Mouse (Mus musculus): ENCODE measurements around the gene Galnt2.

Galnt2 gene

DNA sequence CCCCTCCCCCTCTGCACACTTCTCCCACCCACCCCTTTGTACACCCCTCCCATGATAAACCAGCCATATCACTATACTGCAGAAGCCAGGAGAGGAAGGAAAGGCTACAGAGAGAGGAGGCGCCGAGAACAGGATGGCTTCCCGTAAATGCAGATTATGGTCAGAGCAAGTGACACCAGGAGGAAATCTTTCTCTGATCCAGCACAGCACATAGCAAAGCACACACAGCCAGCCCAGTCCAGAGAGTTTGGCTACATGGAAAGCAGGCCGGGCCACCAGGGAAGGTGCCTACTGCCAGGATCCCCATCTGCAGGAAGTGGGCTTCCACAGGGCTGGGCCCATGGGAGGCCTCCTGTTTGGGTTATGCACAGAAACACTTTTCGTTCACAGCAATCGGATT is 63.2 kb downstream of the Galnt2 start:
- no peak for DNase-seq

DNA sequence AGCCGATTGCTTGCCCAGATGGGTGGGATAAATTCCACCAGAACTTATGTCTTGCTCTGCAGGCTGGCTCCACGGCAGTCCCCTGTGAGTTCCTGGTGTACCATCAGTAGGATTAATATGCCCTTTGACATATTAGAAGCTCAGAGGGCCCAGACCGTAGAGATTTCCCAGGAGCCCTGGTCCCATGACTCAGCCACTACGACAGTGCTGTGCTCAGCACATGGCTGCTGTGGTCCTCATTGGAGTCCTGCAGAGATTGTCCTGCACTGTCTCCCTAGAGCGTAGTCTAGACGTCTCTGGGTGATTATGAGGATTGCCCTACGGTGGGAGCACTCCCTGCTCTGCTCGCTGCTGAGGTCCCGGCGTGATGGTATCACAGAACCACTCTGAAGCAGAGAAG is 63.7 kb downstream of the Galnt2 start:
- no peak for DNase-seq

DNA sequence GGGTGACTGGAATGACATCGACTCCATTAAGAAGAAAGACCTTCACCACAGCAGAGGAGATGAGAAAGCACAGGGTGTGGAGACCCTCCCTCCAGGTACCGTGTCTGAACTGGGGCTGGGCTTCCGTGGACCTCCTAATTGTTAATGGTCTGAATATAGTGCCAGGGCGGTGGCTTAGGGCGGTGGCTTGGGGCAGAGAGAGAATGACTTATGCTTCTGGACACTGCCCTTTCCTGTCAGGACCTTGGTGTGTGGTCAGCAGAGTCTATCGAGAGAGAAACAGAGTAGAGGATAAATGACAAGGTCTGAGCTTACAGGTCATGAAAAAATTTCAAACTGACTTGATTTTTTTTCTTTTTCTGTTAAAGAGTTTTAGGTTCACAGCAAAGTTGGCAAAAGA is 64.2 kb downstream of the Galnt2 start:
- no peak for DNase-seq

DNA sequence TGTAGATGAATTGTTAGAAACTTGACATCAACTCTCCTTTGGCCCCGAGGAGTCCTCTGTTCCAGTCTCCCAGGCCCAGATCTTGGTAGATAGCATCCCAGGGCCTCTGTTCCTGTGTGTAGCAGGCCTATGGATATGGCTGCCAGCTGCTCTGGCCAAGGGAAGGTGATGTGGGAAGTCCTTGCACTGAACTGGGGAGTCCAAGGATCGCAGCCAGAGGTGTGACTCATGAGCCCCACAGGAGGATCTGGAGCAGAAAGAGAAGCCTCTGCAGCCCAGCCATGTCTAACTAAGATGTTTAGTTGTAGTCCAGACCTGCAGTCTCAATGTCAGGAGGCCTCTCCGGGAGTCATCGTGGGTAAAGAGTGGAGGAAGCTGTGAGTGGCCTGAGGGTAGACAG is 70.3 kb downstream of the Galnt2 start:
- no peak for DNase-seq

DNA sequence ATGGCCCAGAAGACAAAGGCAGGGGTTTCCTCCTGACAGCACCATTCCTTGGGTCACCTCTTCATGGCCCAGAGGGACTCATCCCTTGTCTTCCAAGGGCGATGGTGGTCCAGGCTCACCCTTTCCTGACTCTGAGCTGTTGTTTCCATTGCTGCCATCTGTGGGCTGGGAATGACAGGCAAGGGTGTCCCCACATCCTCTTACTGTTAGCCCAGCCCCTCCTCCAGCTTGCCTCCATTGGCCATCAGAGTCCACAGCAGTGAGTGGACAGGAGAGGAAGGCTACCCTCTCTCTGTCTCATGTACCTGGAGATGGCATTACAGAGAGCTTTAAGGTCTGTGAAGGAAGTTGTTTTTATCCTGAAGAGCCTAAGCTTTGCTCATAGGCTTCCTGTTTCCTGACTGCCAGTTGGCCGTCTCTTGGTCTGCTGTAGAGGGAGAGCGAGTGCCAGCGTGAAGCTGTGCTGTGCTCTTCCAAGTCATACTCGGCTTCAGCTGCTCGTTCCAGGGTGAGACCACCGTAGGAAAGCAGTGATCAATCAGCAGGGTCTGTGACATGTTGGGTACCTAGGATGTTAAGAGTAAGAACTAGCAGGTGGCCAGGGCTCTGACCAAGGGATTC is 70.9 kb downstream of the Galnt2 start:
- no peak for DNase-seq

DNA sequence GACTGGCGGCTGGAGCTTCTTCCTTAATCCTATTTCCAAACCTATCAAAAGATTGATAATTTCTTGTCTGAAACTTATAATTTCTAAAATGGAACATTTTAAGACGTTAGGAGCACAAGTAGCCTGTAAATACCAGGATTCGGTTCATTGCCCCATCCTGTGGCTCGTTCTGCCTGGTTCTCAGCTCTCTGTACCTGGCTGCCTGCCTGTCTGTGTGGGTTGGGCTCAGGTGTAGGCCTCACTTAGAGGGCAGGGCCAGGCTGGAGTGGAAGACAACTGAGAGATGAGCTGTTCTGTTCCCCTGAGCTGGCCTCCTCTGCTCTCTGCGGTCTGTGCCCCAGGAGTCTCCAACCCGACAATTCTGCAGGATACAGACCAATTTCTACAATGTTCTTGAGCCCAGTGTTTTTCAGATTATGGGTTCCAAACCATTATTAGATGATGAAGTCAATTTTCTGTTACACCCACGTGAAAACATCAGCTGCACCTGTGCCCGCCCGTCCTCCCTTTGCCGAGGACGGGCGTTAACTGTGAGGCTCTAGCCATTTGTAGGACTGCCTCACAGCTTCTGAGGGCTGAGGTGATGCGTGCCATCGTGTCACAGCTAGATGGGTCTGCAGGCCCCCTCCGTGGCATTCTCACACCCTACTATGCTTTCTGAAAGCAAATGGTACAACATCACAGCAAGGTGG is 72.2 kb downstream of the Galnt2 start:
- no peak for DNase-seq

DNA sequence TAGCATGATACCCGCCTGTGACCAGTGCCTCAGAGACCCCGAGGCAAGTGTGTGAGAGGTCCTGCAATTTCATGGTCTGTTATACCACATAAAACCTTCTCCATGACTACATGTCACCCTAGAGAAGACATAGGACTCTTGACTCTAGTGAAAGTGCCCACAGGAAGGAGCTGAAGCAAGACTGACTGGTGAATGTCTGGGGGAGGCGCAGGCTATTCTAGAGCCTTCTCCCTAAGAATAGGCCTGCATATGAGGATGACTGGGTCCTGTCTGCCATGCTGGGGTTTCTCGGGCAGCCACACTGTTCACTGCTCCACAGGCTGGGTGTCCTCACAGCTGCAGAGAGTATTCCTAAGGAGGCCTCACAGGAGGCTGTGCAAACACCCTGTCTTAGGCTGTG is 73.0 kb downstream of the Galnt2 start:
- DNase-seq, result no peak

DNA sequence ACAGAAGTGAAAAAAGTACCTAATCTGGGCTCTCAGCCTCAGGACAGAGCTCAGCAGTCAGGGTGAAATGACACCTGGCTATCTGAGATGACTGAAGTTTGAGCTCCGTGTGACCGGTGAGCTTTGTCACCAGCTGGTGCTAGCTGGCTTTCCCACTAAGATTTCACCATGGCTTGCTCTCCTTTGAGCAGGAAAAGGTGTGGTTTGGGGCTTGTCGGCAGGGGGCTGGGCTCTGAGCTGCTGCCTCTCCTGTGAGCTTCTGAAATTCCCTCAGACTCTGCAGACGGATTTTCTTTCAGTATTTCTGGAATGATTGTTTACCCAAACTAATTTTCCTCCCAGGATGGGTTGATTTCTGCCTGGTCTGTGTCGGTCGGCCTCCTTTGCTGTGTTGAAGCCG is 75.4 kb downstream of the Galnt2 start:
- DNase-seq, result no peak

DNA sequence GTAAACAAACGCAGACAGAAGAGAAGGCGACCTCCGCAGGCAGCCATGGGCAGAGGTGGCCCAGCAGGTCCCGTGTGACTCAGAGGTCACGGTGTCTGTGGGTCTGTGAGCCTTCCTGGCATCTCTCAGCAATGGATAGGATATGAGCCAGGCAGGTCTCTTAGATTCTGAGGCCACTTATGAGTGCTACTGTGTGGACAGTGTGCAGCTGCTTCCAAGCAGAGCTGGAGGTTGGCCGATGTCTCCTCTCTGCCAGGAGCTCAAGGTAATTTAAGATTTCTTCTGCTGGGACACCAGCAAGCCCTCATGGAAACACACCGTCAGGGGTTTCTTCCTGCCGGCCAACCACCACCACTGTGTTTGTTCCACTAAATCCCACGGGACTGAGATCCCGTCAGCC is 76.5 kb downstream of the Galnt2 start:
- DNase-seq, result no peak

DNA sequence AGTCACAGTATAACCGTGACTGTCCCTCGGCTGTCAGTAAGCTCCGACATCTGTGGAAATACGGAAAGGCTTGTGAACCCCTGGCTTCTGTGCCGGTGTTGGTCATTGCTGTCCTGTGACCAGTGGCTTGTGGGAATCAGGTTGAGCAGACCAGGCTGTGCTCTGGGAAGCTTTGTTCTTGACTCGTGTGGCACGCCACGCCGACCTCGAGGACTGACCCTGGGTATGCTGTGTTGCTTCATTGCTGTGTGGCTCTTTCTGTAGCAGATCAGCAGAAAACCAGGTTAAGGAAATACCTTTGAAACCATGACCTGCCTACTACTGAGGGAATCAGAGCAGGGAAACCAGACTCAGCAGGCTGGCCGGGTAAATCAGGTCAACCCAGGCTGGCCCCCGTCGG is 79.3 kb downstream of the Galnt2 start:
- no peak for DNase-seq

DNA sequence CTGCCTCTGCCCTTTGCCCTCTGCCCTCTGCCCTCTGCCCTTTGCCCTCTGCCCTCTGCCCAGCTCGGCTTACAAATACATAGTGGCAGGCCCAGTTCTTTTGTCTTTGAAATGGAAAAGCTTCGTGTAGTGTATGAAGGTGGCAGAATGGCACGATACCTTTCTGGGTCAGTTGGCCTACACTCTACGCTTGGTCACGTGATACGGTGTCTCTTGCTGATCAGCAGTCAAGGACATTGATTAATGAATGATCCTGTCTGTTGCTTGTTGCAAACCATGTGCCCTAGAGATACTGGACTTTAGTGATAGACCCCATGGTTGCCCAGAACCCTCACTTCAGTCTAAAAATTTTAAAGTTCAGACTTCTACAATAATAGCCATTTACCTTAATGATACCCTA is 79.9 kb downstream of the Galnt2 start:
- DNase-seq, result no peak

DNA sequence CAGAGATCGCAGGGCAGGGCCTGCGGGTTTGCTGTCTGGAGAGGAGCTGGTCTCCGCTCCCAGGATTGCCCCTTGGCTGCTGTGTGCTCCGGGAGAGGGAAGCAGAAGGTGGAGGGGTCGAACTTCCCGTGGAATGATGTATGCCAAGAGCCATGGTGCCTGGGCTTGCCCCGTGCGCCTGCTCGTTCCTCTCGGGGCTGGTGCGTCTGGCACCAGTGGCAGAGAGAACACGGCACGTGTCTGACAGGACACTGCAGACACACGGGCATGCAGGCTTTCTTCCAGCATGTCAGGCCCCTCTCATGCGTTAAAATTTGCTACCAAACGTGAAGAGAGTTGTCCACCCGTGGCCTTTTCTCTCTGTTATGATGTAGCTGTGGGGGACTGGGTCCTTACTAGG is 80.5 kb downstream of the Galnt2 start:
- DNase-seq, result no peak

DNA sequence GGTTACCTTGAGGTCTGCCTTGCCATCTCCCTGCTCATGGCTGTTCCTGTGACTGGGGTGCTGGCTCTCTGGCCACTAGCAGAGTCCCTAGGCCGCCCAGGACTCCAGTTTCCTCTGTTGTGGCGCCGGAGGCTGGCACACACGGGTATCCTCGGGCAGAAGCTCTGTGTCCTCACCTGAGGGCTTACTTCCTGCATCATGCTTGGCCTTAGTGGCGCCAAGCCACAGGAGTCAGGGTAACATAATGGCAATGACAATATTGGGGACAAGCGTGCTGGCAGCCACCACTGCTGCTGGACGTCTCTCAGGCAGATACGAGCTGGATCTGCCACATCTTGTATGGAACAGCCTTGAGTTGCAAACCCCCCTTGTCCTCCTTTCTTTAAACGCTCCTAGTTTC is 81.0 kb downstream of the Galnt2 start:
- no peak for DNase-seq

DNA sequence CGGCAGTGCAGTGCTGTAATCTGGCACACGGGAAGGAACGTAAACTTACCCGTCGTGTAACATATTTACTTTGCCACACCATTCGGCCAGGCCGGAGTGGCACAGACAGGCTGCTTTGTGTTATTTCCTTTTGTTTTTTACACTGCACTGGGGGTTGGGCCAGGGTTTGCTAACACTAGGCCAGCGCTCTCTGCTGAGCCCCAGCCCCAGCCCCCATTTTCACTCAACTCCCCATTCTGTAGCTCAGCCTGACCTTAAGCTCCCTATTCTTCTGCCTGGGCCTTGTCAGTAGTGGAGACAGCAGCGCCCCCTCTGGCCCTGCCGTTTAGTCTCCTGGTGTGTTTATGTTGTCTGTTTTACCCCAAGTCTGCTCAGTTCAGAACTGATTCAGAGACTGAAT is 83.6 kb downstream of the Galnt2 start:
- DNase-seq, result peak in 1 of 2 experiments; percentile 40

DNA sequence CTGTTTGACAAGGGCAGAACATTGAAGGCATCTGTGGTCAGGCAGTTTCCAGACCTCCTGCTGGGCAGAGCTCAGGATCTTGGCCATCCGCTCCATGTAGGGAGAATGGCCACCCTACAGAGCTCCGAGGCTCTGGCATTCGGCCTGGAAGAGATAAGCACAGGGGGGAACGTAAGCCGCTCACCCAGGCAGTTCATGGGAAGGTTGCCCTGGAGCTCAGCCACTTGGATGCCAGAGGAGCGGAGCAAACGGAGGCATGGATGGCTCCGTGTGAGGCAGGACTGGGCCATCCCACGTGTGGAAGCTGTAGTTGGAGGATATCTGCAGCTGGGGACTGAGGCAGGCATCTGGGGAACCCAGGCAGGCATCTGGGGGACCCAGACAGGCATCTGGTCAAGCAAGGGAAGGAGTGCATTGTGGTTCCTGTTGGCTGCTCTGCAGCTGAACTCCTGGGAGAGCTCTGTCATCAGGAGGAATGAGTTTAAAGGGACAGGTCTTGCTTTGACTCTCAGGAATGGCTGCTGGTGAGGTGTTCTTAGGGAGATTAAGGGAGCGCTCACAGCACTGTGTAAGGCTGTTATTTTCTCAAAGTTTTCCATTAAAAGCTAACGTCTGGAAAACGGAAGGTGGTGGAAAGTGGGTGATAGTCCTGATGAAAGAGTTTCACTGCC is 85.4 kb downstream of the Galnt2 start:
- peak; percentile 46 to 60 for DNase-seq

DNA sequence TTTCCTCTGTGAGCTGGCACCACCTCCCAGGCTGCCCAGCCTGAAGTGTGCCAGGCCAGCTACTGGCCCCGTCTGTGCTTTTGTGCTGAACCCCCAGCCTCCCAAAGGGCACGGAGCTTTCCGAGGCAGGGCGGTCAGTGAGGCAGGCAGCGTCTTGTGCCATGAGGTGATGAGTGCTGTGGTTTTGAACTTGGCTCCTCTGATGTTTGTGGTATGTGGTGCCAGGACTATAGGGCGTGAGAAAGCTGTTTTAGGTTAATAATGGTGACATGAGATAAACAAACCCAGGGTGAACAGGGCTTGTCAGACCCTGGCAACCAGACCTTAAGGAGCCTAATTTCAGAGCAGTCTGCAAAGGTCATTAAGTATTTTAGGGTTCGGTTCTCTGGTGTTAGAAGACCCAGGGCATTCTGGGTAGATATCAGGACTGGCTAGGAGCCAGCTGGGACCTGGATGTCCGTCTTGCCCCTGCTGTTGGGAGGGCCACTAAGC is 86.0 kb downstream of the Galnt2 start:
- DNase-seq, result no peak

DNA sequence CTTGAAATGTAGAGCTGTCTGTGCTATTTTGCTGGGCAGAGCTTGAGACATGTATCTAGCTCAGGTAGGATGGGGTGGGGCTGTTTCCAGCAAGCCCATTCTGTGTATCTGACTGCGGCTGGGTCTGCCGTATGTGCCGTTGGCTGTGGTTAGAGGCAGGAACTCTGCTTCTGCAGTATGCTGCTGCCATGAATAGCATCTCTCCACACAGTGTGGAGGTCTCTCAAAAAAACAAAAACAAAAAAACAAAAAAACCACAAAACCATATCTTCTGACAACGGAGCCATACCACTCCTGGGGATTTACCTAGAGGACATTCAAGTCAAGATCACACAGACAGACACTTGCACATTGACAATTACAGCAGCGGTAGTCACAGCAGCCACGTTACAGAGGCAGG is 86.6 kb downstream of the Galnt2 start:
- DNase-seq, result no peak

DNA sequence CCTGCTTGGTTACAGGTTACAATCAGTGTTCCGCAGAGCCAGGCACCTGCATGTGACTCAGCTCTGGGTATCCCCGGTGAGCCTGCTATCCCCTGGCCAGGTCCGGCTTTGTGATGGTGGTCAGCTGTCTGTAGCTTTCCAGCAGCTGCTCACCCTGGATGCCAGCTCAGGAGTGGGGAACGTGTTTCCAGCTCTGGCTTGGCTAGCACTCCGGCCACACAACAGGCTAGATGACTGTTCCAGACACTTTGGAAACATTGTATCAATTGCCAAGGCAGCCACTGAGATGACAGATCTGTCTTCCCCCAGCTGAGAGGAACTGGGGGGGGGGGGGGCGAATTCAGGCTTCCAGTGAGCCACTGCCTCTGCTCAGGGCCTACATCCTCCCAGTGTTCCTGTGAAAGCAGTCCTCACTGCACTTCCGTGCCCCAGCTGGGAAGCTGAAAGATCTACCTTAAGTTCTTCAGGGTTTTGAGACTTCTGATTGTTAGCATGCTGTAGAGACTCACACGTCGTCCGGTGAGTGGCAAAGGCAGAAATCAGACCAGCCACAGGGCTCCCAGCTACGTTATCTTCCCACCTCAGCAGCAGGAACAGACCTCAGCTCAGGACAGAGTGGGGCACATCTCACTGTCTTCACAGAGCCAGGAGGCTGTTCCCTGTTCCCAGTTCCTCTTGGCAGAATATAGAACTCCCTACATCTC is 87.6 kb downstream of the Galnt2 start:
- peak in 1 of 2 experiments; percentile 32 for DNase-seq

DNA sequence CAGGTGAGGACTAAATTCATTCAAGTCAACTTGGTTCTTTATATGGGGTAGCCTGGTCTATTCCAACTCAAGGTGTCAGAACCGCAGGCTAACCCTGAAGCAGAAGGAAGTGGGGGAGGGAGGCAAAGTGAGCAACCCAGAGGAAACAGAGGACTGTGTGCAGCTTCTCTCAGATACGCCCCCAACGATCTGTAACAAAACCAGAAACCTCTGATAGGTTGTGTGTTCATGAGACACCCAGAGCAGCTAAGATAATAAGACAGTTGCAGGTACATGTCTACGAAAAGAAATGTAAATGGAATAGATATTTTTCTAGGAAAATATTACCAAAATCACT is 88.1 kb downstream of the Galnt2 start:
- DNase-seq, result no peak

DNA sequence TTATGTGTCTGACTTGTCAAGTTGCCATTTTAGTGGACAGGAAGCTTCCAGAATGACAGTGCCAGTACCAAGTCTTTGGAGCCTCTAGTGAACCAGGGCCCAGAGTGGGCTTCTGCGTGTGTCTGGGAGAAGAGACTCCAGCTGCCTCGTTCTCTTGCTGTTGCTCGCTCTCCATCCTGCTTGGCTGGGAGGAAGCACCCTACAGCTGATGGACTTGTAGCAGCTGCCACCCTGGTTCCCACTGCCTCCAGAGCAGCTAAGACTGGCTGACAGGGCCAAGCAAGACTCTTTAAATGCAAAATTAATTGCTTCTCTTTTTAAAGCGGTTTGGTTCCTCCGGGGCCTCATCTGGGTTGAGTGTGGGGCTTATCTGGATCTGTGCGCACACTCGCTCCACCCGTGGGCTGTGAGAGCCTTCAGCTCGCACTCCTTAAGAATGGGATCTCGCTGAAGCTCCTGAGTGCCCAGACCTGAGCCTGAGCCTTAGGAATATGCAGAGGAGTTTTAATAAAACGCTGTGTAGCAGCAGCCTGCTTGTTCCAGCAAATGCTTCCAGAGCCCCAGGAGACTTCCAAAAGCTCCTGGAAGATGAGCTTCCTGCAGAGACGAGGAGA is 90.1 kb downstream of the Galnt2 start:
- DNase-seq, result no peak

DNA sequence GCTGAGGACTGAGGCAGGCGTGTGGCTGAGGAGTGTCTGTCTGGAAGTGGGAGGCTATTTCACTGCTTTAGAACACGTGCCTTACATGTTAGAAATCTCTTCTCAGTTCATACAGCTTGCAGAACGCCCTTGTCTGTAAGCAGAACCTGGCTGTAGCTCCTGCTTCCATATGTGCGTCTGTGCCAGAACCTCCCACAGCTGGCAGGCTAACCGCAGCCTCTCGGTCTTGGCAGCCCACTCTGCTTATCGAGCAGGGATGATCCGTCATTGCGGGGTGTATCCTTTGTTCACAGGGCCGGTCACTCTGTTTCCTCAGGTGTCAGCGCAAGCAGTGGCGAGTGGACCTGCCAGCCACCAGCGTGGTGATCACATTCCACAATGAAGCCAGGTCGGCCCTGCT is 92.2 kb downstream of the Galnt2 start:
- DNase-seq, result no peak

DNA sequence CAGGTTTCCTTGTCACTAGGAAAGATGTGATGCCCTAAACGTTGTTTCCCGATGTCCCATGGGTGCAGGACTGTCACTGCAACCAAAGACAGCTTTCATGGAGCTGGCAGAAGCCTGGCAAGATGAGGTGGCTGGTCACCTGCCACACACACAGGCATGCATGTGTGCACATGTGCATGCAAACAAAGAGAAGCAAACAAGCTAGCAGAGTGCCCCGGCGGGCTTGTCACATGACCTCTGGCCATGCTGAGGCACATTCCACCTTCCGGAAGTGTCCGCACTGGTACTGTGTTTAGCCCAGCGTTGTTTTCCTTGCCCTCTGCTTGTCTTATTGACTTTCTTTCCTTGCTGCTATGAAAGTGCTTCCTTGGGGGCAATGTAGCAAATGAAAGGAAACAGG is 97.1 kb downstream of the Galnt2 start:
- DNase-seq, result peak in 1 of 2 experiments; percentile 24

DNA sequence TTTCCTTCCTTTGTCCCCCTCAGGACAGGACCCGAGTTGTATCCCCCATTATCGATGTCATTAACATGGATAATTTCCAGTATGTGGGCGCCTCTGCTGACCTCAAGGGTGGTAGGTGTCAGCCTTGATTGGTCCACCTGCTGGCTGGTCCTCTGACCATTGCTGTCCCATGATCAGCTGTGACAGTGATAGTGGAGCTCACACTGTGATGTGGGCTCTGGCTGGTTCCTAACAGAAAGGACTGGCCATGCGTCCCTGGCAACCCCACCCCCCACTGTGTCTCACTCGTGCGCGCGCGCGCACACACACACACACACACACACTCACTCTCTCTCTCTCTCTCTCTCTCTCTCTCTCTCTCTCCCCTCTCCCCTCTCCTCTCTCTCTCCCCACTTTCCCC is 98.5 kb downstream of the Galnt2 start:
- no peak for DNase-seq
